Mouse (Mus musculus) gastrocnemius, postnatal 4 days (tissue): ENCODE results near the gene Agrp. TPM values are rescaled to one million over a fixed set of nuclear protein-coding genes. Genes with fewer than 3 reads are reported as not detected.

Experiments used
- DNase-seq, 2 experiments: peaks; one replicate each; pipeline ENCODE4 v3.0.0; 2021 to 2022; ENCODE audit warnings: low spot score in 2 of 2, mixed read lengths in 2 of 2
- total RNA-seq, 2 experiments: library from RNA; stranded (reverse); gene quantifications; 2 replicates each; pipeline ENCODE4 v1.2.3; 2021

Gene Agrp
- total RNA-seq, 2 experiments from 2014 or later: 0.59 TPM; not detected in 1

DNA sequence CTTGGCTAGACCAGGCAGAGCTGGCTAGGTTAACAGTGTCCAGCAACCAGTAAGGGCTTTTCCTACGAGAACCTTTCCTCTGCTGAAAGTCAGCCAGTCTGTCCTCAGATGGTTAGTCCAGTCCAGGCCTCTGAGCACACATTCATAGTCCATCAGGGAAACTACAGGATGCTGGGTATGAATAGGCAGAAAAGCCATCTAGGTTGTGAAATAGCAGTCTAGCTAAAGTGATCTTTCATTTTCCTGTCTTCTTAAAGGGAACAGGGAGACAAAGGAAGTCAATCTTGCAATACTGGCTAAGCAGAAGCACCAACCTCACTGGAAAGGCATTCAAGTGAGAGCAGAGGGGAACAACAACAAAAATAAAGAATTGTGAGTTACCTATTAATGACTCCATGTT lies 84.4 kb downstream of the Agrp start:
- DNase-seq: no peak

DNA sequence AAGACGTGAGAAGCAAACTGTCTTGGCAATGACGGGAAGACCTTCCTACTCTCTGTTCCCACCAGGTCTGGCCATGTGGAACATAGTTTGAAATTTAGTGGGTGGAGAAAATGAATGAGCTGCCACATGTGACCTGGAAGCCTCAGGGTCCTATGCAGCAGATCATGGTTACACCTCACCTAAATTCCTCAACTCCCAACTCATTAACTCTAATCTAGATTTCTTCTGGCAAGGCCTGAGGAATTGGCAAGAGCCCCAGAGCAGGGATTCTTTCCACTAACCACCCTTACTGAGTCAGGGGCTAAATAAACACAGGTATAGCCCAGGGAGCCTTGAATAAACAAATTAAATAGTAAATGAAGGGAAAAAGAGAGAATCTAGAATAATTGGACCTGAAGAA lies 85.2 kb downstream of the Agrp start:
- DNase-seq: no peak

DNA sequence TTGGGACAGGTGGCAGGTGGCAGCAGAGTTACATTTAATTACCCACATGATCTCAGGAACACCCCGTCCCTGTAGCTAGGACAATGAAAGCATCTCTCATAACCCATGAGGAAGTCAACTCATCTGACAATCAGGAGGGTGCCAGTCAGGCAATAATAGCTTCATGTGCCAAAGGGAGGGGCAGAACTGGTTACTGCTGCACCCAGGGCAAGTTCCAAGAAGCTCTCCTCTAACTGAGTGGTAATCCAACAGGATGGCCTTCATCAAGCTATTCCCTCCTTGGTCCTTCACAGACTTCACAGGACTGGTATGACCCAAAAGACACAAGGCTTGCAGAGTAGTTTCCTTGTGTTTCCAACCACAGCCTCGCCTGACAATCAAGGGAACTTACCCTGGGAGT lies 87.1 kb downstream of the Agrp start:
- DNase-seq: no peak

DNA sequence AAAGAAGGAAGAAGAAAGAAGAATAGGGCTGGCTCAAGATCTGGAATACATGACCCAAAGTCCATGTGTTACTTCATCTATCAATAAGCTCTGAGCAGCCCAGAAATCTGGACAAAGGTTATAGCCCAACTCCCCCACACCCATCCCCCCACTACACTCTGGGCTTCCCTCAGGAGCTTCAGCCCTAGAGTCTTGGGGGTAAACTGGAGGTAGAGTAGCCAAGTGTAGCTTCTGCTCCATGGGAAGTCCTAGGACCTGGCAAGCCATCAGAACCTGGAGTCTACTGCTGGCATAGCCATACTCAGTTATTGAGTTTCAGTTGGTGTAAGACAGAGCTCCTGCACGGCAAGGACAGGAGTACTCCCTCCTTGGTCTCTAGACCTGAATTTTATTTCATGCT lies 87.7 kb downstream of the Agrp start:
- DNase-seq: no peak

DNA sequence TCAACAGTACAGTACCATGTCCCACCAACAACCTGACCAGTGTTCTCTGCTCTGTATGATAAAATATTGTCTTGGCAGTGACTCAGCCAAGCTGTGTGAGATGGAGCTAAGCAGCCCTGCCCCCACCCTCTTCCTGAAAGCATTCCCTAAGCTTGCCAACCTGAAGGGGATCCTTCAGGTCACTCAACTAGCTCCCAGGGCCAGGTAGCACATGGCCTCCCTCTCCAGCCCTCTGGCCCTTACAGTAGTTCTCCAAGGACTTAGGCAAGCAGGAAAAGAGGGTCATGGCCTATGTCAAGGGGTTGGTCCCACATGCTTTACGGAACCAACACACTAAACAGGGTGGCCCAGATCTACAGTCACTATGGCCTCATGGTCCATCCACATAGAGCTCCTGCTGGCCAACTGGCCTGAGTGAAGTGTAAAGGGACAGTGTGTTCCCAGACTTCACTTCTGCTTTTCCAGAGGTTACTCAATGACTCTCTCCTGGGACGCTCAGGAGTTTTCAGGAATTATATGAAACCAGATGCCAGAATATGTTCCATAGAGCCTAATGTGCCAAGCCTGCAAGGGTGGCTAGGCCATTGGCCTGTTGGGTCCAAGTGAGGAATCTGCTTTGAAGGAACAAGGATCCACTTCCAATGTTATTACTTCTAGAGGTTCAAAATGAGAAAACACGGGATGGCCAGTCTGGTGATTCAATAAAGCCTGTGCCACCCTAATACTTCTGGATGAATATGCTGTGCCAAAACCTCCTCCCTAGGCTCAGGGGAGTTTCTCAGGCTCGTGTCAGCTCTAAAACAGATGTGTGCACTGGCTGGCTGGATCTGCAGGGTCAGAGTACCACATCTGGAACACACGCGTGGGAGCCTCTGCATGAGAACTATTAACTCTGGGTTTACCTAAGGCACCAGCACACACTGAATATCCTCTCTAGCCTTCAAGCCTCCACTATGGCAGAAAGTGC lies 90.5 kb downstream of the Agrp start:
- no peak for DNase-seq

DNA sequence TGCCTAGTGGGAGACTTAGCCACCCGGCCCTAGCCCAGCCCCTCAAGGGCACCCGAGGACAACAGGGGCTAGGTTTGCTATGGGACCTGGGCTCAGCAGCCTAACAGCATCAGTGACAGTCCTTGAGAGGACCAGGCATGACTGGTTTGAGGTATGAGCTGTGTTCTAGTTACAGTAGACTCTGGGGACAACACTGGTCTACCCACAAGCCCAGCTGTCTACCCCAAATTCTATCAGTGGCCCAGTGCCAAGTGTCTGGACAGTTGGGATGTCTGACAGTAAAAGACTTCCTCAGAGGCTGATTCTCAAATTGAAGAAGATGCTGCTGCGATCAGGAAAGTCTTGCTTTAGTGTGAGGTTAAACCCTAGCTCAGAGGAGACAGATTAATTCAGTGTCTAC lies 91.9 kb downstream of the Agrp start:
- DNase-seq: peak in 1 of 2 experiments; percentile 44

DNA sequence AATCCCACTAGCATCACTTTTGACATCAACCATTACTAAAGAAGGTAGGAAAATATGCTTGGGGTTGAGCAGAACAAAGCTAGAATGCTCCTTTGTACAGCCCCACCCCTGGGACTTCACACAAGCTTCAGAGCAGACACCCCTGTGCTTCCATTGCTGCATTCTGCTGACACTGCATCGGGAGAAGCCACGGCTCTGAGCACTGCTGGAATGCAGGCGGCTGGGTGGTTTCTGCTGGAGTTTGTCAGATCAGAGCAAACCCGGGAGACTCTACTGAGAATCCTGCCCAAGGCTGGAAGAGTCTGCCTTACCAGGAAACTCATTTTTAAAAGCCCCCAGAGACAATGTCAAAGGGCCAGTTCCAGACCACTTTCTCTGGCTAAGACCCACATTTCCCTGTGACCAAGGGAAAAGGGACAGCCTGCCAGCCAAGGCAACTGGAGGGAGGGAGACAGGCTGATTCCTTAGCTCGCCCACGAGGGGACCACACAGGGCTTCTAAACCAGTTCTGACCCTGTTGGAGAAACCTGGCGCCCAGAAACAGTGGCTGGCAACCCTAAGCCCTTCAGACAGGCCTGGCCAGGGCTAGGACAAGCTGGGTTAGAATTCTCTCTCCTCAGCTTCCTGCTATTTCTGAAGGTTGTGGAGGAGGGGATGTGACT lies 92.5 kb downstream of the Agrp start:
- no peak for DNase-seq

DNA sequence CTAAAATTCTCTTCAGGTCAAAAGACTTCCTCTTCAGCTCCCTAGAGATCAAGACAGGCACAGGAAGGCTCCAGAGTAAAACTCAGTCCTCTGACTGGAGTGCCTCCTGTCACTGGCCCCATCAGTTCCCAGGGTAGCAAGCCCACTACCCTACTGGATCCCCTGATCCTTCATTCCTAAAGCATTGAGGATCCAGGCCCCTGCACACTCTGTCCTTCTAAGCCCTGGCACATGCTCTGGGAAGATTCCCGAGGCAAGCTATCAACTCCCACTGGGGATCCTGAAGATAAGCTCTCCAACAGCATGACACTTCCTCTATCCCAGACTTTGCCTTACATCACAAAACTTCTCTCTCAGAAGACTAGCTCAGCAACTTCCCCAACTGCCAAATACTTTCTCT lies 93.5 kb downstream of the Agrp start:
- no peak for DNase-seq

DNA sequence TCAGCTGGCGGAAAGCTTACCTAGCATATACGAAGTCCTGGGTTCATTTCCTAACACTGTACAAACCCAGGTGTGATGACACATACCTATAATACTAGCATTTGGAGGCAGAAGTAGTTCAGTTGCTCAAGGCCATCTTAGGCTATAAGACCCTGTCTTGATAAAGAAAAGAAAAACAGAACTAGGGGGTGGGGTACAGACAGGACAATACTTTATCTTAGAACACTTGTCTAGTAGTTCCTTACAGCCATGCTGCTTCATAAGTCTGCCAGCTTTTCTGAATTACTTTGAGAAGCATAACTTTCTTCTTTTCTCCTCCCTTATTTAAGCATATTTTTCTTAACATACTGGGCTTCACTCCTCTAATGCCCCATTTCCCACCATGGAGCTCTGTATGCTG lies 94.4 kb downstream of the Agrp start:
- no peak for DNase-seq

DNA sequence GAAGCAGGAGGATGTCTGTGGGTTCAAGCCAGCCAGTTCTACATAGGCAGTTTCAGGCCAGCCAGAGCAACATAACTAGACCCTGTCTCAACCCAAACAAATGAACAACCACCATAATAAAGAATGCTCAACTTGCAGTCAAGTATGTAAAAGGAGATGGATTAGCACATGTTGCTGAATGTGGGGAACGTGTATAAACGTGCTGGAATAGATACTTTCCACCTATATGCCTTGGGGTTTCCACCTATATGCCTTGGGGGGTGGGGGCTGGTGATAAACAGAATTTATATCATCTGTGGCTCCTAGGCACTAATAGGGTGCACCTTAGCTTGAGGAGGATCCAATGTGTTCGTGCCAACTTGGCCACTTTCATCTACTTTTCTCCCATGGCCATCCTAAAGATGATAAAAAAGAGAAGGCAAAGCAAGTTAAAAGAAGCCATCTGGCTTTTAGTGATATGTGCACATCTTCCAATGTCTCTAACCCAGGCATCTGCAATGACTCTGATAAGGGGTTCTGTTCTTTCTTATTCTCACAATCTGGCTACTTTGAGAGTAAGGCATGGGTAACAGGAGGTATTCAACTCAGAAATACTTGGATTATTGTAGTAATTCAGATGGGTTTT lies 95.0 kb downstream of the Agrp start:
- no peak for DNase-seq

DNA sequence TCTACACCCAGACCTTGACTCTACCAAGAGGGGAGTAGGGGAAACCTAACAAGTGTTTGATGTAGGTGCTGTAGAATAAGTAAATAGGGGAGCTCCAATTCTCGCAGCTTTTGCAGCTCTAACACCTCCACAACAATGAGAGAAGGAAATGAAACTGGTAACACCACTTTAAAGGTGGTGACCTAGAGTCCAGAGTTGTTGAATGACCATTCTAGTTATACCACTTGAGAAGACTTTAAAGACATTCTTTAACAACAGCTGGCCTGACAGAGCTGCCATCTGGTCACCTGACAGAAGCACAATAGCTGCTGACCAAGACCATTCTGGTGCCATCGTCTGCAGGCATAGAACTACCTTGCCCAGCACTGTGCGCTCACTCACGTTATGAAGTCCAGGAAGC lies 98.3 kb downstream of the Agrp start:
- DNase-seq: no peak

DNA sequence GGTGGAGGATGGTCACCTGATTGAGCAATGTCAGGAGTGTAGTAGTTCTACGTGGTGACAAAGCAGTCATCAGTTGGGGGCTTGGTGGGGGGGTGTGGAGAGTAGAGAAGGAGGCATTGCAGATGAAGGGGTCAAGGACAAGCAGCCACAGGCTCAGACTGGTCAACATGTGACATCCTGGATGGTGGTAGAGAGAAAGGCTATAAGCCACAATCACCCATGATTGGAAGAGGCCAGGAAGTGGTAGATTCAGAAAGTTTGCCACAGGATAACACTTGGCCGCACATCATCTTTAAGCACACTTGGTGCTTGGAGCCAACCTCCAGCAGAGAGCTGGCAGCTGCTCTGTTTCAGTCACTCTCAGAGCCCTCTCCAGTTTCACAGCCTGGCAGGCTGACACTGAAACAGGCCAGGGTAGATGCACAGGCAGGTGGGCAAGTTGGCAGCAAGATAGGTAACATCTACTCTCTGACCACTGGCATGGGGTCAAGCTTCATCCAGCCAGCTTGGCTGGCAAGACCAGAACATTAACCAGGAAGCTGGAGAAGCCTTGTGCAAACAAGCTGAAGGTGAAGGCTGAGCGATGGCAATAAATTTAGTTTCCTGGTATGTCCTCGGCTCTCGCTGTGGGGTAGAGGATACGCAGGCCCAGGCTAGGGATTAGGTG lies 100.0 kb downstream of the Agrp start:
- peak in 1 of 2 experiments; percentile 57 for DNase-seq

DNA sequence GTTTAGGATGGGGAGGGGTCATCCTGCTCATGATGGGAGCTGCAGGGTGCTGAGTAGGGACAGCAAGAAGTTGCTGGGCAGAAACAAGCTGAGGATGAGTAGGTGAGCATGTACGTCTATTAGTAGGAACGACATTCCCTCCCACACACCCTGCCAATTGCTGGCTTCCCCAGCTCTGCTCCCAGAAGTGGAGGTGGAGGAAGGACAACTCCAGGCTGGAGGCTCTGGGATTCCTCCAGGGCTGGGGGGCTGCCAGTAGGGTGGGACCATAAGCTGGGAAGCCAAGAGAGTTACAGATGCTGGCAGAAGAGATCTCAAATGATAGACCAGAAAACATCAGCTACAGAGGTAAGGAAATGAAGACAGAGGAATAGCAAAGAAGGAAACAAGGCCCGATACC lies 100.6 kb downstream of the Agrp start:
- DNase-seq: peak in 1 of 2 experiments; percentile 57

DNA sequence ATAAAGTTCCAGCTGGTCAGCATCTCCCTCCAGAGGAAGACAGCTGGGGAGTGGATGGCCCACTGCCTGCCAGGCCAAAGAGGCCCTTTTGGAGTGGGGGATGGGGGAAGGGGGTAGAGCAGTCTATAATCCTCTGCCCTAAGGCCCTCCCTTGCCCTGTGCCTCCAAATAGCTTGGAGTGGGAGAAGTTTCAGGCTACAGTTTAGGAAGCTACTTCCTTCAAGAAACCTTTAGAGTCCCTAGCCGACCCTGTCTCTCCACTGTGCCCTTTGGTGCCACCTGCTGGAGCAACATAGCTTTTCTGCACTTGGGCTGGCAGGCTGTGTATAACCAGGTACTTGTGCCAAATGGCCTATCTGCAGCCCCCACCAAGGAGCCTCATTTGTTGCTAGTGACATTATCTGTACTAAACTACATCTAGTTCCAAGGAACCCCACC lies 103.3 kb downstream of the Agrp start:
- DNase-seq: peak; percentile 58 to 79

DNA sequence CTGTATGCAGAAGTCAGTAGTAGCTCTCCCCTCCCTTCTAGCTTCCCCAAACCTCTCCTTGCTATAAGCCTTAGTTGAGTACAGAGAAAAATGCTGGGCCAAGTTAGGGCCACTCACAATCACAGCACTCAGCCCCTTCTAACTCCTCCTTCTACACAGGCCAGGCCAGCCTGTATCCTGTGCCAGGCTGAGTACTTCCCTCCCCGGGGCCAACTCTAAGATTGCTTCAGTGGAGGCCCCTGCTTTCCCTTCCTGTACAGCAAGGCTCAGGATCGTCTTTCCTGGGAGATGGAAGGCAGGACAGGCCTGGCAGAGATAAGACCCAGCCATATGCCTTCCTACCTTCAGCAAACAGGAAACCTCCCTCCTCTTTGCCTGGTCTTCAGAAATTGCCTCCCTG lies 103.8 kb downstream of the Agrp start:
- peak in 1 of 2 experiments; percentile 50 for DNase-seq

DNA sequence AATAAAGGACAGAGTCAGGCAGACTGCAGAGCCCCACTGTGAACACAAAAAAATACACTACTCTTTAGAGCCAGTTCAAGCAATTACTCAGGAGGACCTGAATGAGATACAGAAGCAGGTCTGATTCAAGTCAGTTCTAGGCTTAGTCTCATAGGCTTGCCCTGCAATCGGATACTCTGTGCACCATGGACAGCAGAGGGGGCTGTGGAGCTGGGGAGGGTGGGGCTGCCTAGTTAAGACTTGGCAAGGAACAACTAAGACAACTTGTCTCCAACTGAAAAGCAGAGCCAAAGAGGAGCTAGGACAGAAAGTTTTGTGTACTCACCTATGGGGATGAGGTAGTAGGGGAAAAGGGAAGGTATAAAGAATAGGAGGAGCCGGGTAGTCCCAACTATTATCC lies 105.4 kb downstream of the Agrp start:
- peak; percentile 54 to 72 for DNase-seq

DNA sequence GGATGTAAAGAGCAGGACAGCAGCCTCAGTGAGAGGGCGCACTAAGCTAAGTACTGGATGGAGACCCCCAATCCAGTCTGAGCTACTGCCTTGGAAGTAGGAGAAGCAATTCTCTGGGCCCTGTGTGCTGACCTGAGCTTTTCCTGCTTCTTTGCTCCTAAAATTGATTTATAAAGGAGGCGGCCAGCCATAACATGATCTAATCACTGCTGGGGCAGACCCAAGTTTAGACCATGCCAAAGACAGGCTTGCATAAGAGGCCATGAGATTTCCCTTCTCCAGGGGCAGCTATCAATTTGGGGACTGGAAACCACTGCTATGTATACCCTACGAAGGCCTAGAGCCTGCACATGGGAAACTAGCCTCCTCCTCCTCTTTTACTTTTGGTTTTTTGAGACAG lies 107.9 kb downstream of the Agrp start:
- no peak for DNase-seq

DNA sequence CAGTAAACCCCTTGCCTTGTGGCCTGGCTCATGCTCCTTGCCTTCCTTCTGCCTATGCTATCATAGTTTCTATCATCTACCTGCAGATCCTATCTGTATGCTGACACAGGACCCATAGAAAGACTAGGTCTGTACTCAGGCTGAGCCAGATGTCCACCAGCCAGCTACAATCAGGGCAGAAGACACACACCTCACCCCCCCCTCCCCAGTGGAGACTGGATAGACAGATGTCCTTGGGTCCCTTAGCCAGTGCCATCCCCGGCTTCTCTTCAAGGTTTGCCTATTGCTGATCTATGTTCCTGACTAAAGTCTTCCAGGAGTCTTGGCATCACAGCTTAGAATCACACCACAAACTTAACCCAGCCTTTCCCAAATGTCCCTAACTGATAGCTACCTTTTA lies 109.0 kb downstream of the Agrp start:
- DNase-seq: no peak

DNA sequence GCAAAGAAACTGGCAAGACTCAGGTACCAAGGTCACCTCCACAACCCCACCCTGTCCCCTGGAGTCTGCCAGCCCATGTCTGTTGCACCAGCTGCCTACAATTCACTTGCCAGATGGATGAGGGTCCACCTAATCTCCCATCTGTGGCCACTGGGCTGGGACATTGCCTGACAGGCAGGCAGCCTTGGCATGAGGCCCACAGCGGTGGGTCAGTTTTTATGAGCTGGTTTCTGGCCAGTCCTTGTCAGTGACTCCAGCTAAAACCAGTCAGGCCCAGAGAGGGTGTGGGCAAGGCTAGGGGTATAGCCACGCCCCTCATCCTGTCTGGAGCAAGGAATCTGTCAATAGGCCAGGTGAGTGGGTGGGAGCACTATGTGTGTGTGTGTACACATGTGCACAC lies 110.1 kb downstream of the Agrp start:
- peak in 1 of 2 experiments; percentile 56 for DNase-seq

DNA sequence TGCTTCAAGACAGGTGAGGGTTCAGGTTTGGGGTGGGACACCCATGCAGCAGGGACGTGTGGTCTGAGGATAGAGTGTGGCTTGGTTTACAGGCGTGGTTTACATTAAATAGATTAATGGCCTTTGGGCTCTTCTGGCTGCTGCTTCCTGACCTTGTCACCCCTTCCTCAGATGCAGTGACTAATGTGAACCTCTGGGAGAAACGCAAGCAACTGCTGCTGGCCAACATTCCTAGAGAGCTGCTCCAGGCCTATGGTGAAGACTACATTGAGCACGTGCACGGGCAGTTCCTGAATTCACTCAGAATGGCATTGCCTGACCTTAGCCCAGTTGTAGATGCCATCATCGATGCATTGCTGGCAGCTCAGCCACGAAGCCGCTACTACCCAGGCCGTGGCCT lies 114.3 kb downstream of the Agrp start:
- DNase-seq: no peak

DNA sequence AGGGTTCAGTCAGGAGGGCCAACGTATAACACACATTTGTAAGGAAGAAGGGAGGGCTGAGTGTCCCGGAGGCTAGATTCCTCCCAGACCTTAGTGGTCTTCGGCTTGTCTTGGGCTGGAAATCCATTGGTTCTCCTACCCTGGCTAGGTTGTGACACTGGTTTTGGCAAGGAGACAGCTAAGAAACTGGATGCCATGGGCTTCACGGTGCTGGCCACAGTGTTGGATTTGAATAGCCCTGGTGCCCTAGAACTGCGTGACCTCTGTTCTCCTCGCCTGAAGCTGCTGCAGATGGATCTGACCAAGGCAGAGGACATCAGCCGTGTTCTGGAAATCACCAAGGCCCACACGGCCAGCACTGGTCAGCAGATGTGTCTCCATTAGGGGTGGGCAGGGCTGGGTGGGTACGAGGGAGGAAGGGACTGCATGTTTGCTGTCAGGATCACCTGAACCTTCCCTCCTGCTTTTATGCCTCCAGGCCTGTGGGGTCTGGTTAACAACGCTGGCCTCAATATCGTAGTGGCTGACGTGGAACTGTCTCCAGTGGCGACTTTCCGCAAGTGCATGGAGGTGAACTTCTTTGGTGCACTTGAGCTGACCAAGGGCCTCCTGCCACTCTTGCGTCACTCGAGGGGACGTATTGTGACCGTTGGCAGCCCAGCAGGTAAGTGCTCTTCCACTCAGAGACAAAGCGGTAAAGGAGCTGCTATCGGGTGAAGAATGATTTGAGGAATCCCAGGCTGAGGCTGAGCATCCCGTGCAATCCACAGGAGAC lies 115.0 kb downstream of the Agrp start:
- no peak for DNase-seq
